Mouse (Mus musculus) kidney, embryonic 16.5 days (tissue): ENCODE data around the gene Pde4d. TPM values are rescaled to one million over a fixed set of nuclear protein-coding genes. Genes with fewer than 3 reads are reported as not detected.

Experiments
- ATAC-seq: fragments of 200-750 bp; cut with Nextera tagmentation; 2 replicates; pipeline ENCODE4 v1.8.0; 2017; ENCODE audit warnings: moderate TSS enrichment; ENCODE audit not compliant: low FRiP score, low TSS enrichment
- H3K27ac ChIP-seq: fragments of 300-500 bp; sonication (generic); 2 replicates; pipeline ENCODE4 v1.5.1; 2014; ENCODE audit warnings: low read length
- H3K27me3 ChIP-seq: fragments of 300-500 bp; sonication (generic); 2 replicates; pipeline ENCODE4 v1.6.1; 2014; ENCODE audit warnings: low read length, control low read depth, mixed read lengths; ENCODE audit not compliant: insufficient read depth
- H3K36me3 ChIP-seq: fragments of 300-500 bp; sonication (generic); 2 replicates; pipeline ENCODE4 v1.6.1; 2014; ENCODE audit warnings: low read length, control low read depth, mixed read lengths; ENCODE audit not compliant: insufficient read depth
- H3K4me1 ChIP-seq: fragments of 300-500 bp; sonication (generic); 2 replicates; pipeline ENCODE4 v1.6.1; 2014; ENCODE audit warnings: low read length, control low read depth, mixed read lengths; ENCODE audit not compliant: insufficient read depth
- H3K4me2 ChIP-seq: fragments of 300-500 bp; sonication (generic); replicated peaks from 2 replicates; pipeline ENCODE4 v1.6.1; 2014; ENCODE audit warnings: low read depth, low read length
- H3K4me3 ChIP-seq: fragments of 300-500 bp; sonication (generic); 2 replicates; pipeline ENCODE4 v1.5.1; 2014; ENCODE audit warnings: mild to moderate bottlenecking, low read length
- H3K9ac ChIP-seq: fragments of 300-500 bp; sonication (generic); replicated peaks from 2 replicates; pipeline ENCODE4 v1.6.1; 2014; ENCODE audit warnings: low read length
- H3K9me3 ChIP-seq: fragments of 300-500 bp; sonication (generic); 2 replicates; pipeline ENCODE4 v1.6.1; 2016; ENCODE audit warnings: low read length, control low read depth
- WGBS: fragments of 180-500 bp; shearing (Covaris S2); extraction: QIAGEN DNeasy Blood & Tissue Kit; methylation state at CpG from one replicate; pipeline ENCODE4 v1.1.7; 2014; 5-methylcytosine and 5-hydroxymethylcytosine counted together
- polyA plus RNA-seq: library from polyadenylated mRNA; unstranded; fragments of >200 nt; fragmentation: Nextera tagmentation; extraction: Ambion mirVana; gene quantifications from 2 replicates; pipeline ENCODE4 v1.2.1, GENCODE M21; 2015

Gene Pde4d
- polyA plus RNA-seq, 1 experiment from 2014 or later = 11.1 TPM

GRCm38 (mm10) chr13:109659103-109659502 is 1209.4 kb downstream of the Pde4d start:
- no peaks in the 10 kb centered on the region for H3K27me3 ChIP-seq
- H3K36me3 ChIP-seq = no peaks in the 10 kb centered on the region
- no peak for ATAC-seq
- no peak overlapping the region for H3K4me2 ChIP-seq
- no peak overlapping the region for H3K9ac ChIP-seq
- WGBS = 67% methylated on average over 6 of the region's 6 CpGs
- H3K9me3 ChIP-seq = no peaks in the 10 kb centered on the region
- no peak overlapping the region for H3K4me3 ChIP-seq
- H3K4me1 ChIP-seq = peaks cover 12% of the 10 kb centered on the region
- H3K27ac ChIP-seq = no peak overlapping the region

GRCm38 (mm10) chr13:109661345-109661744 is 1211.6 kb downstream of the Pde4d start:
- Histone ChIP-seq H3K4me2 (no peak overlapping the region), H3K27ac (no peak overlapping the region), H3K36me3 (no peaks in the 10 kb centered on the region), H3K4me1 (peaks cover 18% of the 10 kb centered on the region), H3K4me3 (no peak overlapping the region), H3K9ac (no peak overlapping the region), H3K27me3 (no peaks in the 10 kb centered on the region), H3K9me3 (no peaks in the 10 kb centered on the region)
- no peak for ATAC-seq
- 81% methylated on average over 3 of the region's 3 CpGs for WGBS

GRCm38 (mm10) chr13:109662099-109662498 is 1212.4 kb downstream of the Pde4d start:
- H3K9ac ChIP-seq = no peak overlapping the region
- H3K4me1 ChIP-seq = peaks cover 18% of the 10 kb centered on the region
- peak; percentile 88 for ATAC-seq
- H3K4me2 ChIP-seq = peak overlapping the region; percentile 2; the same call in 1 of the 2 replicates
- WGBS = 19% methylated on average over 5 of the region's 5 CpGs
- H3K27ac ChIP-seq = peak overlapping the region; percentile 78
- H3K4me3 ChIP-seq = no peak overlapping the region
- H3K9me3 ChIP-seq = no peaks in the 10 kb centered on the region
- no peaks in the 10 kb centered on the region for H3K27me3 ChIP-seq
- no peaks in the 10 kb centered on the region for H3K36me3 ChIP-seq

- Histone ChIP-seq H3K9me3 (no peaks in the 10 kb centered on the region), H3K27ac (peak overlapping the region; percentile 78), H3K4me2 (peak overlapping the region; percentile 2; the same call in 1 of the 2 replicates), H3K27me3 (no peaks in the 10 kb centered on the region), H3K4me3 (no peak overlapping the region), H3K9ac (no peak overlapping the region), H3K36me3 (no peaks in the 10 kb centered on the region), H3K4me1 (peaks cover 18% of the 10 kb centered on the region)
- 27% methylated on average over 3 of the region's 3 CpGs for WGBS
- peak; percentile 58; the same call in 1 of the 2 replicates for ATAC-seq
These were observed 1213.0 kb downstream of the Pde4d start for GRCm38 (mm10) chr13:109662731-109663130.

GRCm38 (mm10) chr13:109664956-109665802 is 1215.4 kb downstream of the Pde4d start:
- no peak overlapping the region for H3K27ac ChIP-seq
- H3K27me3 ChIP-seq = no peaks in the 10 kb centered on the region
- H3K9ac ChIP-seq = no peak overlapping the region
- no peaks in the 10 kb centered on the region for H3K9me3 ChIP-seq
- peaks cover 22% of the 10 kb centered on the region for H3K4me1 ChIP-seq
- ATAC-seq = no peak
- H3K4me2 ChIP-seq = no peak overlapping the region
- H3K4me3 ChIP-seq = no peak overlapping the region
- 53% methylated on average over 10 of the region's 10 CpGs for WGBS
- no peaks in the 10 kb centered on the region for H3K36me3 ChIP-seq

- Histone ChIP-seq H3K27me3 (no peaks in the 10 kb centered on the region), H3K27ac (no peak overlapping the region), H3K9ac (no peak overlapping the region), H3K4me3 (no peak overlapping the region), H3K4me1 (peaks cover 27% of the 10 kb centered on the region), H3K9me3 (no peaks in the 10 kb centered on the region), H3K36me3 (no peaks in the 10 kb centered on the region), H3K4me2 (no peak overlapping the region)
- WGBS = 76% methylated on average over 10 of the region's 10 CpGs
- no peak for ATAC-seq
These were observed 1216.2 kb downstream of the Pde4d start for GRCm38 (mm10) chr13:109665803-109666403.

GRCm38 (mm10) chr13:109669965-109670364 is 1220.2 kb downstream of the Pde4d start:
- no peaks in the 10 kb centered on the region for H3K27me3 ChIP-seq
- no peak overlapping the region for H3K27ac ChIP-seq
- no peak overlapping the region for H3K9ac ChIP-seq
- H3K4me3 ChIP-seq = no peak overlapping the region
- no peak overlapping the region for H3K4me2 ChIP-seq
- 62% methylated on average over 4 of the region's 4 CpGs for WGBS
- no peaks in the 10 kb centered on the region for H3K36me3 ChIP-seq
- H3K4me1 ChIP-seq = peaks cover 26% of the 10 kb centered on the region
- H3K9me3 ChIP-seq = no peaks in the 10 kb centered on the region
- ATAC-seq = peak; percentile 72; the same call in 1 of the 2 replicates

DNA sequence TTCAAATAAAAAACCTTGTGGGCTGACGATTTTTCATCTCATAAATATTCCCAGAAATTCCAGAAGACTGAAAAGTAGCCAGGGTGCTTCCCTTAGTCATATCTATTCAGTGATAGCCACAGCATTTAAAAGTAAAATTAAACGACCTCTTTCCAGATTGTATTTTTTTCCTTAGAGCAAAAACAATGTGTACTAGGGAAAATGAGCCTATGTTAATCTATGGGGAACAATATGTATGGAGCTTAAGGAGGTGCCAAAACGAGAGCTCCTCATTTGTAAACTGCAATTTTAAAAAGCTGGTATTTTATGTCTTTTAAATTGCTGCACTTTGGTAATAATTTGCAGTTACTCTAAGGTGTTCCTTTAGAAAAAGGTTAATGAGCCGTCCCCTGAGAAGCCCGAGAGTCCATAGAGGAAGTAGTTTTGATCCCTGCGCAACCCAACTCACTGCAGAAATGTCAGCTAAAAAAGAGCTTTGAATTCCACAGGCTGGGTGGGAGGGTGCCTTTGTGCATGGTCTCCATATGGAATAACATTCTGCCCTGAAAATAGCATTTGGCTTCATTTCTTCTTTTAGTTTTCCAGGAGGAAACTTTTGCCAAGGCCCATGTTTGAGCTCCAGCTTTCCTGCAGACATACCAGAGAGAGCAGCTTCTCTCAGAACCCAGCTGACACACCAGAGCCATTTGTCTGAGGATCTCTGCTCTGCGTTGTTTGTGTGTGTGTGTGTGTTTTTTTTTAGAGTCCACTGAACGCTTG is 1222.0 kb downstream of the Pde4d start:
- H3K4me3 ChIP-seq = no peak overlapping the region
- peak overlapping the region; percentile 65; the same call in 1 of the 2 replicates for H3K27ac ChIP-seq
- no peaks in the 10 kb centered on the region for H3K9me3 ChIP-seq
- H3K4me2 ChIP-seq = no peak overlapping the region
- H3K27me3 ChIP-seq = no peaks in the 10 kb centered on the region
- no peak overlapping the region for H3K9ac ChIP-seq
- peaks cover 19% of the 10 kb centered on the region for H3K4me1 ChIP-seq
- WGBS = 17% methylated on average over 8 of the region's 8 CpGs
- H3K36me3 ChIP-seq = no peaks in the 10 kb centered on the region
- peak; percentile 56; the same call in 1 of the 2 replicates for ATAC-seq

- Histone ChIP-seq H3K4me3 (no peak overlapping the region), H3K4me2 (no peak overlapping the region), H3K9me3 (no peaks in the 10 kb centered on the region), H3K4me1 (peaks cover 1% of the 10 kb centered on the region; the same call in 1 of the 2 replicates), H3K9ac (no peak overlapping the region), H3K36me3 (no peaks in the 10 kb centered on the region), H3K27me3 (no peaks in the 10 kb centered on the region), H3K27ac (no peak overlapping the region)
- WGBS = 72% methylated on average over 4 of the region's 4 CpGs
- ATAC-seq = no peak
These were observed 1227.3 kb downstream of the Pde4d start for GRCm38 (mm10) chr13:109677047-109677446.
